Mouse (Mus musculus): ENCODE data around the gene Gm21093.
"Not testable (repeated sequence)": the region's sequence is repeated elsewhere in the genome, so short reads cannot be mapped to it uniquely, and the experiment has no call there.

Gm21093 gene

GRCm38 (mm10) chr4:42034626-42035025, at the start of gene Gm21093:
Gene Gm21093, minus strand, starts transcription at chr4:42034726.
- DNase-seq (ENCODE audit: low read depth), result not testable (repeated sequence)
